Mouse (Mus musculus) common myeloid progenitor, adult 5-6 weeks (primary cell): ENCODE results near the gene Gnao1. TPM values are rescaled to one million over a fixed set of nuclear protein-coding genes. Genes with fewer than 3 reads are reported as not detected.
A peak's percentile ranks its signal among the peaks of the same experiment; 100 is the strongest.

ENCODE experiments used
- ATAC-seq: replicated peaks from 2 replicates; pipeline ENCODE4 v1.8.0; 2016; ENCODE audit warnings: low read depth, mild to moderate bottlenecking, moderate TSS enrichment, inconsistent platforms; ENCODE audit not compliant: poor library complexity, severe bottlenecking
- total RNA-seq: library from RNA; stranded (forward); fragments of 200-1000, 187-1606 nt; gene quantifications from 2 replicates; pipeline ENCODE4 v1.2.3, GENCODE M21; 2017

The Gnao1 gene
- total RNA-seq, 1 experiment from 2014 or later: not detected

- ATAC-seq: peak; percentile 99
Observed at GRCm38 (mm10) chr8:93932873-93933272, 123.1 kb downstream of the Gnao1 start.

- no peak for ATAC-seq
Observed at GRCm38 (mm10) chr8:93933288-93933687, 123.5 kb downstream of the Gnao1 start.

- no peak for ATAC-seq
Observed at GRCm38 (mm10) chr8:93938193-93938592, 128.4 kb downstream of the Gnao1 start.

GRCm38 (mm10) chr8:93940542-93941423, 131.0 kb downstream of the Gnao1 start:
- no peak for ATAC-seq

- ATAC-seq: no peak
Observed at GRCm38 (mm10) chr8:93941636-93942054, 131.9 kb downstream of the Gnao1 start.

- ATAC-seq: no peak
Observed at GRCm38 (mm10) chr8:93945781-93946180, 136.0 kb downstream of the Gnao1 start.

- no peak for ATAC-seq
Observed at GRCm38 (mm10) chr8:93946397-93946796, 136.6 kb downstream of the Gnao1 start.

- ATAC-seq: no peak
Observed at GRCm38 (mm10) chr8:93950133-93950532, 140.4 kb downstream of the Gnao1 start.

- no peak for ATAC-seq
Observed at GRCm38 (mm10) chr8:93952511-93952910, 142.7 kb downstream of the Gnao1 start.

- no peak for ATAC-seq
Observed at GRCm38 (mm10) chr8:93958402-93958801, 148.6 kb downstream of the Gnao1 start.

- no peak for ATAC-seq
Observed at GRCm38 (mm10) chr8:93960909-93961308, 151.1 kb downstream of the Gnao1 start.

GRCm38 (mm10) chr8:93968293-93968692, 158.5 kb downstream of the Gnao1 start:
- ATAC-seq: no peak

- no peak for ATAC-seq
Observed at GRCm38 (mm10) chr8:93969626-93970340, 160.0 kb downstream of the Gnao1 start.

- no peak for ATAC-seq
Observed at GRCm38 (mm10) chr8:93971451-93971850, 161.7 kb downstream of the Gnao1 start.

GRCm38 (mm10) chr8:93972211-93972610, 162.4 kb downstream of the Gnao1 start:
- no peak for ATAC-seq

- ATAC-seq: no peak
Observed at GRCm38 (mm10) chr8:93972971-93973734, 163.4 kb downstream of the Gnao1 start.

- ATAC-seq: no peak
Observed at GRCm38 (mm10) chr8:93973831-93974375, 164.1 kb downstream of the Gnao1 start.

GRCm38 (mm10) chr8:93974602-93975186, 164.9 kb downstream of the Gnao1 start:
- ATAC-seq: no peak

GRCm38 (mm10) chr8:93975358-93975757, 165.6 kb downstream of the Gnao1 start:
- ATAC-seq: no peak
